Mouse (Mus musculus) right cerebral cortex, postnatal 14 days (tissue): ENCODE data around the gene Smg1.
"Not testable (repeated sequence)": the region's sequence is repeated elsewhere in the genome, so short reads cannot be mapped to it uniquely, and the experiment has no call there.

Experiments
- DNase-seq: peaks from one replicate; pipeline ENCODE4 v3.0.0; 2022

Gene Smg1

GRCm38 (mm10) chr7:118248069-118248468, 4.6 kb upstream of the Smg1 start:
- DNase-seq, result no peak

GRCm38 (mm10) chr7:118245260-118245659, 1.8 kb upstream of the Smg1 start:
- no peak for DNase-seq

- DNase-seq, result no peak
Observed at GRCm38 (mm10) chr7:118242911-118243412, 508 bp downstream of the Smg1 start.

- no peak for DNase-seq
Observed at GRCm38 (mm10) chr7:118242309-118242708, 1.2 kb downstream of the Smg1 start.

- no peak for DNase-seq
Observed at GRCm38 (mm10) chr7:118240402-118240801, 3.1 kb downstream of the Smg1 start.

GRCm38 (mm10) chr7:118239996-118240395, 3.5 kb downstream of the Smg1 start:
- DNase-seq, result no peak

GRCm38 (mm10) chr7:118236949-118237348, 6.5 kb downstream of the Smg1 start:
- no peak for DNase-seq

GRCm38 (mm10) chr7:118234236-118234635, 9.2 kb downstream of the Smg1 start:
- no peak for DNase-seq

GRCm38 (mm10) chr7:118232613-118233012, 10.9 kb downstream of the Smg1 start:
- no peak for DNase-seq

GRCm38 (mm10) chr7:118219777-118220176, 23.7 kb downstream of the Smg1 start:
- DNase-seq, result no peak

GRCm38 (mm10) chr7:118206396-118206795, 37.1 kb downstream of the Smg1 start:
- DNase-seq, result no peak

GRCm38 (mm10) chr7:118195756-118196155, 47.7 kb downstream of the Smg1 start:
- DNase-seq, result no peak

- no peak for DNase-seq
Observed at GRCm38 (mm10) chr7:118185878-118186277, 57.6 kb downstream of the Smg1 start.

GRCm38 (mm10) chr7:118184604-118185003, 58.9 kb downstream of the Smg1 start:
- DNase-seq, result no peak

- DNase-seq, result no peak
Observed at GRCm38 (mm10) chr7:118181123-118181522, 62.3 kb downstream of the Smg1 start.

GRCm38 (mm10) chr7:118179782-118180181, 63.7 kb downstream of the Smg1 start:
- no peak for DNase-seq

- DNase-seq, result no peak
Observed at GRCm38 (mm10) chr7:118175821-118176355, 67.6 kb downstream of the Smg1 start.

- not testable (repeated sequence) for DNase-seq
Observed at GRCm38 (mm10) chr7:118170125-118170524, 73.3 kb downstream of the Smg1 start.

- no peak for DNase-seq
Observed at GRCm38 (mm10) chr7:118163006-118163405, 80.5 kb downstream of the Smg1 start.

GRCm38 (mm10) chr7:118160121-118160520, 83.3 kb downstream of the Smg1 start:
- peak; percentile 11 for DNase-seq

- no peak for DNase-seq
Observed at GRCm38 (mm10) chr7:118156461-118156860, 87.0 kb downstream of the Smg1 start.

GRCm38 (mm10) chr7:118154150-118154549, 89.3 kb downstream of the Smg1 start:
- peak; percentile 9 for DNase-seq

GRCm38 (mm10) chr7:118143602-118144001, 99.9 kb downstream of the Smg1 start:
- DNase-seq, result no peak

GRCm38 (mm10) chr7:118143123-118143522, 100.3 kb downstream of the Smg1 start:
- DNase-seq, result no peak

GRCm38 (mm10) chr7:118141271-118141670, 102.2 kb downstream of the Smg1 start:
- DNase-seq, result no peak
